Mouse (Mus musculus): Measurements from ENCODE around the gene Panx3. TPM values are rescaled to one million over a fixed set of nuclear protein-coding genes. Genes with fewer than 3 reads are reported as not detected.

Panx3 gene
- total RNA-seq, 1 experiment from 2014 or later, result not detected

GRCm38 (mm10) chr9:37646246-37646645 is 22.8 kb downstream of the Panx3 start:
- ATAC-seq (replicated peaks in 1 of 2; ENCODE audit: insufficient read depth in 1 of 2, low FRiP score in 2 of 2, low TSS enrichment in 1 of 2, low read depth in 1 of 2, poor library complexity in 2 of 2, severe bottlenecking in 2 of 2), result no peak

- ATAC-seq (replicated peaks in 1 of 2; ENCODE audit: insufficient read depth in 1 of 2, low FRiP score in 2 of 2, low TSS enrichment in 1 of 2, low read depth in 1 of 2, poor library complexity in 2 of 2, severe bottlenecking in 2 of 2), result no peak
Measured at GRCm38 (mm10) chr9:37638721-37639120, 30.3 kb downstream of the Panx3 start.

- no peak for ATAC-seq (replicated peaks in 1 of 2; ENCODE audit: insufficient read depth in 1 of 2, low FRiP score in 2 of 2, low TSS enrichment in 1 of 2, low read depth in 1 of 2, poor library complexity in 2 of 2, severe bottlenecking in 2 of 2)
Measured at GRCm38 (mm10) chr9:37636800-37637542, 32.1 kb downstream of the Panx3 start.

- peak; percentile 86 to 88 for ATAC-seq (replicated peaks in 1 of 2; ENCODE audit: insufficient read depth in 1 of 2, low FRiP score in 2 of 2, low TSS enrichment in 1 of 2, low read depth in 1 of 2, poor library complexity in 2 of 2, severe bottlenecking in 2 of 2)
Measured at GRCm38 (mm10) chr9:37636335-37636734, 32.7 kb downstream of the Panx3 start.

GRCm38 (mm10) chr9:37634269-37634668 is 34.8 kb downstream of the Panx3 start:
- no peak for ATAC-seq (replicated peaks in 1 of 2; ENCODE audit: insufficient read depth in 1 of 2, low FRiP score in 2 of 2, low TSS enrichment in 1 of 2, low read depth in 1 of 2, poor library complexity in 2 of 2, severe bottlenecking in 2 of 2)

- ATAC-seq (replicated peaks in 1 of 2; ENCODE audit: insufficient read depth in 1 of 2, low FRiP score in 2 of 2, low TSS enrichment in 1 of 2, low read depth in 1 of 2, poor library complexity in 2 of 2, severe bottlenecking in 2 of 2), result no peak
Measured at GRCm38 (mm10) chr9:37632305-37632704, 36.7 kb downstream of the Panx3 start.

- peak; percentile 59 to 66; a peak in 2 of 4 replicates for ATAC-seq (replicated peaks in 1 of 2; ENCODE audit: insufficient read depth in 1 of 2, low FRiP score in 2 of 2, low TSS enrichment in 1 of 2, low read depth in 1 of 2, poor library complexity in 2 of 2, severe bottlenecking in 2 of 2)
Measured at GRCm38 (mm10) chr9:37629941-37630340, 39.1 kb downstream of the Panx3 start.

GRCm38 (mm10) chr9:37628581-37628980 is 40.5 kb downstream of the Panx3 start:
- no peak for ATAC-seq (replicated peaks in 1 of 2; ENCODE audit: insufficient read depth in 1 of 2, low FRiP score in 2 of 2, low TSS enrichment in 1 of 2, low read depth in 1 of 2, poor library complexity in 2 of 2, severe bottlenecking in 2 of 2)

- ATAC-seq (replicated peaks in 1 of 2; ENCODE audit: insufficient read depth in 1 of 2, low FRiP score in 2 of 2, low TSS enrichment in 1 of 2, low read depth in 1 of 2, poor library complexity in 2 of 2, severe bottlenecking in 2 of 2), result no peak
Measured at GRCm38 (mm10) chr9:37627263-37627662, 41.8 kb downstream of the Panx3 start.

GRCm38 (mm10) chr9:37626103-37626567 is 42.9 kb downstream of the Panx3 start:
- ATAC-seq (replicated peaks in 1 of 2; ENCODE audit: insufficient read depth in 1 of 2, low FRiP score in 2 of 2, low TSS enrichment in 1 of 2, low read depth in 1 of 2, poor library complexity in 2 of 2, severe bottlenecking in 2 of 2), result no peak

GRCm38 (mm10) chr9:37625641-37626040 is 43.4 kb downstream of the Panx3 start:
- no peak for ATAC-seq (replicated peaks in 1 of 2; ENCODE audit: insufficient read depth in 1 of 2, low FRiP score in 2 of 2, low TSS enrichment in 1 of 2, low read depth in 1 of 2, poor library complexity in 2 of 2, severe bottlenecking in 2 of 2)

- ATAC-seq (replicated peaks in 1 of 2; ENCODE audit: insufficient read depth in 1 of 2, low FRiP score in 2 of 2, low TSS enrichment in 1 of 2, low read depth in 1 of 2, poor library complexity in 2 of 2, severe bottlenecking in 2 of 2), result no peak
Measured at GRCm38 (mm10) chr9:37625129-37625528, 43.9 kb downstream of the Panx3 start.

GRCm38 (mm10) chr9:37624502-37624901 is 44.5 kb downstream of the Panx3 start:
- no peak for ATAC-seq (replicated peaks in 1 of 2; ENCODE audit: insufficient read depth in 1 of 2, low FRiP score in 2 of 2, low TSS enrichment in 1 of 2, low read depth in 1 of 2, poor library complexity in 2 of 2, severe bottlenecking in 2 of 2)

GRCm38 (mm10) chr9:37623981-37624380 is 45.1 kb downstream of the Panx3 start:
- ATAC-seq (replicated peaks in 1 of 2; ENCODE audit: insufficient read depth in 1 of 2, low FRiP score in 2 of 2, low TSS enrichment in 1 of 2, low read depth in 1 of 2, poor library complexity in 2 of 2, severe bottlenecking in 2 of 2), result no peak

- ATAC-seq (replicated peaks in 1 of 2; ENCODE audit: insufficient read depth in 1 of 2, low FRiP score in 2 of 2, low TSS enrichment in 1 of 2, low read depth in 1 of 2, poor library complexity in 2 of 2, severe bottlenecking in 2 of 2), result no peak
Measured at GRCm38 (mm10) chr9:37621290-37621689, 47.7 kb downstream of the Panx3 start.

GRCm38 (mm10) chr9:37616770-37617169 is 52.3 kb downstream of the Panx3 start:
- no peak for ATAC-seq (replicated peaks in 1 of 2; ENCODE audit: insufficient read depth in 1 of 2, low FRiP score in 2 of 2, low TSS enrichment in 1 of 2, low read depth in 1 of 2, poor library complexity in 2 of 2, severe bottlenecking in 2 of 2)

- no peak for ATAC-seq (replicated peaks in 1 of 2; ENCODE audit: insufficient read depth in 1 of 2, low FRiP score in 2 of 2, low TSS enrichment in 1 of 2, low read depth in 1 of 2, poor library complexity in 2 of 2, severe bottlenecking in 2 of 2)
Measured at GRCm38 (mm10) chr9:37615220-37615619, 53.8 kb downstream of the Panx3 start.

GRCm38 (mm10) chr9:37614316-37614715 is 54.7 kb downstream of the Panx3 start:
- ATAC-seq (replicated peaks in 1 of 2; ENCODE audit: insufficient read depth in 1 of 2, low FRiP score in 2 of 2, low TSS enrichment in 1 of 2, low read depth in 1 of 2, poor library complexity in 2 of 2, severe bottlenecking in 2 of 2), result no peak

- ATAC-seq (replicated peaks in 1 of 2; ENCODE audit: insufficient read depth in 1 of 2, low FRiP score in 2 of 2, low TSS enrichment in 1 of 2, low read depth in 1 of 2, poor library complexity in 2 of 2, severe bottlenecking in 2 of 2), result peak in 1 of 2 experiments; percentile 2; a peak in 1 of 4 replicates
Measured at GRCm38 (mm10) chr9:37613911-37614280, 55.1 kb downstream of the Panx3 start.
